Mouse (Mus musculus) MEL (cell line): ENCODE measurements at regions not wholly inside any gene's neighbourhood (a gene's known extent, or its start where the extent isn't known, plus 50 kb on each side); places are given as distances from the start of the nearest gene placed in this dataset.

Experiments used
- BHLHE40 ChIP-seq: IDR thresholded peaks from 2 replicates; pipeline ENCODE4 v1.6.1; 2012; ENCODE audit warnings: low read depth, mild to moderate bottlenecking, inconsistent platforms, low read length, improper control_type of control experiment, borderline replicate concordance
- CTCF ChIP-seq, 3 experiments: IDR thresholded peaks in 2 of 3; conservative IDR thresholded peaks in 1 of 3; 2 replicates each; pipeline ENCODE4 v1.5.1; 2011 to 2012; ENCODE audit warnings: low read length in 3 of 3, low read depth in 2 of 3, mild to moderate bottlenecking in 2 of 3, improper control_type of control experiment in 1 of 3, inconsistent platforms in 1 of 3, mixed read lengths in 1 of 3, moderate library complexity in 1 of 3; ENCODE audit not compliant: control insufficient read depth in 1 of 3, insufficient read depth in 1 of 3, poor library complexity in 1 of 3, severe bottlenecking in 1 of 3
- MEF2A ChIP-seq: IDR thresholded peaks from 2 replicates; pipeline ENCODE4 v1.6.1; 2014; ENCODE audit warnings: low read depth, mild to moderate bottlenecking, inconsistent platforms, low read length, improper control_type of control experiment; ENCODE audit not compliant: poor library complexity, insufficient replicate concordance, severe bottlenecking; ENCODE audit errors: extremely low read depth
- MYC ChIP-seq: IDR thresholded peaks from 2 replicates; pipeline ENCODE4 v1.6.1; 2011; ENCODE audit warnings: low read depth, mild to moderate bottlenecking, low read length, improper control_type of control experiment, moderate library complexity
- SMC3 ChIP-seq: IDR thresholded peaks from 2 replicates; pipeline ENCODE4 v1.6.1; 2011; ENCODE audit warnings: low read depth, low read length, improper control_type of control experiment
- USF1 ChIP-seq: IDR thresholded peaks from 2 replicates; pipeline ENCODE4 v1.6.1; 2014; ENCODE audit warnings: low read depth, mild to moderate bottlenecking, inconsistent platforms, low read length, improper control_type of control experiment, moderate library complexity

- TF ChIP-seq CTCF (IDR thresholded peaks at IDR 0.05 in 2 of 3, conservative IDR thresholded peaks at IDR 0.05 in 1 of 3; ENCODE audit: control insufficient read depth in 1 of 3, insufficient read depth in 1 of 3, low read depth in 2 of 3, low read length in 3 of 3, poor library complexity in 1 of 3, severe bottlenecking in 1 of 3) (no peak), MEF2A (no peak), SMC3 (no peak), USF1 (no peak), MYC (no peak), BHLHE40 (no peak)
These were observed 78.5 kb downstream of the Spesp1 start for GRCm38 (mm10) chr9:62203556-62203955.
